Mouse (Mus musculus) kidney, embryonic 14.5 days (tissue): ENCODE data around the gene Mast1. TPM values are rescaled to one million over a fixed set of nuclear protein-coding genes. Genes with fewer than 3 reads are reported as not detected.

Experiments
- ATAC-seq: fragments of 200-750 bp; cut with Nextera tagmentation; 2 replicates; pipeline ENCODE4 v1.8.0; 2017; ENCODE audit warnings: moderate number of reproducible peaks, mild to moderate bottlenecking, moderate TSS enrichment, moderate library complexity; ENCODE audit not compliant: low FRiP score, low TSS enrichment
- H3K27ac ChIP-seq: fragments of 300-500 bp; sonication (generic); 2 replicates; pipeline ENCODE4 v1.5.1; 2014; ENCODE audit warnings: low read depth, mild to moderate bottlenecking, low read length, moderate library complexity, mixed read lengths
- H3K27me3 ChIP-seq: fragments of 300-500 bp; sonication (generic); 2 replicates; pipeline ENCODE4 v1.6.1; 2014; ENCODE audit warnings: mild to moderate bottlenecking, low read length; ENCODE audit not compliant: control insufficient read depth, insufficient read depth
- H3K36me3 ChIP-seq: fragments of 300-500 bp; sonication (generic); 2 replicates; pipeline ENCODE4 v1.6.1; 2014; ENCODE audit warnings: low read length, mixed read lengths; ENCODE audit not compliant: control insufficient read depth, insufficient read depth
- H3K4me1 ChIP-seq: fragments of 300-500 bp; sonication (generic); 2 replicates; pipeline ENCODE4 v1.6.1; 2014; ENCODE audit warnings: low read length, mixed read lengths; ENCODE audit not compliant: control insufficient read depth, insufficient read depth
- H3K4me2 ChIP-seq: fragments of 300-500 bp; sonication (generic); replicated peaks from 2 replicates; pipeline ENCODE4 v1.6.1; 2014; ENCODE audit warnings: low read depth, mild to moderate bottlenecking, low read length
- H3K4me3 ChIP-seq: fragments of 300-500 bp; sonication (generic); 2 replicates; pipeline ENCODE4 v1.5.1; 2014; ENCODE audit warnings: mild to moderate bottlenecking, low read length
- H3K9ac ChIP-seq: fragments of 300-500 bp; sonication (generic); 2 replicates; pipeline ENCODE4 v1.6.1; 2014; ENCODE audit warnings: low read depth, mild to moderate bottlenecking, low read length, moderate library complexity
- H3K9me3 ChIP-seq: fragments of 300-500 bp; sonication (generic); 2 replicates; pipeline ENCODE4 v1.6.1; 2016; ENCODE audit warnings: low read length; ENCODE audit not compliant: control insufficient read depth
- WGBS: fragments of 180-500 bp; shearing (Covaris S2); extraction: QIAGEN DNeasy Blood & Tissue Kit; methylation state at CpG from one replicate; pipeline ENCODE4 v1.1.7; 2014; 5-methylcytosine and 5-hydroxymethylcytosine counted together
- polyA plus RNA-seq: library from polyadenylated mRNA; unstranded; fragments of >200 nt; fragmentation: Nextera tagmentation; extraction: Ambion mirVana; gene quantifications from 2 replicates; pipeline ENCODE4 v1.2.1, GENCODE M21; 2014

The Mast1 gene
- polyA plus RNA-seq, 1 experiment from 2014 or later: 0.35 TPM

DNA sequence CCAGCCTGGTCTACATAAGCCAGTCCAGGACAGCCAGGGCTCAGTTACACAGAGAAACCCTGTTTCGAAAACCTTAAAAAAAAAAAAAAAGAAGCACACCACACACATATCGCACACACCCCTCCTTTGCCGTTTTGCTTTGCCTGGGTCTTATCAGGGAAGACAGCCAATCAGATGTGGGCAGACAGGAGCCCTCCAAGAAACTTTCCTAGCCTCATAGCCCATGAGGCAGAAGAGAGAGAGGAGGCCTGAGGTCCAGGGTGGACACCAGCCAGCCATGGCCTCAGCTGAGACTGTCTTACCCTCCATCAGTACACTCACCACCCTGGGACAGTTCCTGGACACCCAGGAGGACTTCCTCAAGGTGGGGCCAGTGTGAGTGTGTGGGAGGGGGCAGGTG is 35.4 kb downstream of the Mast1 start, which contains the start of gene Klf1:
Klf1 (plus strand) TSS at position 177 of the 400 bp plus-strand sequence.
- Histone ChIP-seq H3K27ac (no peak within 1 kb of the TSS), H3K4me3 (peak within 1 kb of the TSS; percentile 61), H3K9me3 (no peaks in the 10 kb centered on the region), H3K4me2 (peak within 1 kb of the TSS; percentile 97), H3K27me3 (peaks cover 4% of the 10 kb centered on the region; the same call in 1 of the 2 replicates), H3K9ac (peak within 1 kb of the TSS; percentile 73), H3K36me3 (no peaks in the 10 kb centered on the region), H3K4me1 (no peaks in the 10 kb centered on the region)
- ATAC-seq: no peak
- WGBS: 76% methylated on average over 3 of the region's 3 CpGs

DNA sequence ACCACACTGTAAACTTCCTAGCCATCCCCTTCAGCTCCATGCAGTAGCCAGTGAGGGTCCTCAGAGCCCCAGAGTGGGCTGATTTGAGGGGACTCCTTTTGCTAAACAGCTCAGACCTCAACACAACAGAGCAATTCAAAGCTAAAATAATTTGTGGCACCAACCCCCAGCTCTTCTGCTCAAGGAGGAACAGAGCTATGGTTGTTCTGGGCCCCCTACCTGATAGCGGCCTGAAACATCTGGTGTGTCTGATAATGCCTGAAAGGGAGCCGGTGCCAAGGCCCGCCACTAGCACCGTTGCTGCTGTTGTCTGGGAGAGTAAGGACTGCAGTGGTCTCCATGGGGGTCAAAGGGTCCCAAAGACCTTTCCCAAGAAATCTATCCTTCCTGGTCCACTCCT is 36.1 kb downstream of the Mast1 start:
- ATAC-seq: no peak
- WGBS: 74% methylated on average over 4 of the region's 4 CpGs
- no peak overlapping the region for H3K4me2 ChIP-seq

DNA sequence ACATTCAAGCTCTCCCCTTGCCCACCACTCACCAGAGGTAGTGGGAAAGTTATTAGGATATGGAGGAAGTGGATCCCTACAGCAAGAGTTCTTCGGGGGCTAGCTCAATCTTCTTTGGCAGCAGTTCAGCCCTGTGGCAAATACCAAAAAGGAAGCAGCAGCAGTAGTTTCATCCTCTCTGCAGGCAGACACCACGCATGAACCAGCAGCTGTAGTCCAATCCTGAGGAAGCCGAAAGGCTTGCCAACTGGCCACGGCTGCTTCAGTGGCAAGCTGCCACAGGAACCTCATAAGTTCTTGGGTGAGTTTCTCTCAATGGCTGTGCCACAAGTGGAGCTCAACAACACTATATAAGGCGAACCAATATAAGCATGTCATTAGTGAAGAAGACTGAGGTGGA is 41.2 kb downstream of the Mast1 start:
- Histone ChIP-seq H3K4me3 (no peak overlapping the region), H3K9me3 (no peaks in the 10 kb centered on the region), H3K4me2 (no peak overlapping the region), H3K9ac (no peak overlapping the region), H3K27me3 (no peaks in the 10 kb centered on the region), H3K27ac (no peak overlapping the region), H3K4me1 (peaks cover 13% of the 10 kb centered on the region), H3K36me3 (peaks cover 4% of the 10 kb centered on the region)
- 86% methylated on average over 5 of the region's 5 CpGs for WGBS
- ATAC-seq: no peak

More for the DNA sequence above, 36.1 kb downstream of the Mast1 start:
- Histone ChIP-seq H3K4me3 (no peak overlapping the region), H3K9ac (no peak overlapping the region), H3K27ac (no peak overlapping the region), H3K36me3 (no peaks in the 10 kb centered on the region), H3K27me3 (peaks cover 4% of the 10 kb centered on the region; the same call in 1 of the 2 replicates), H3K4me1 (no peaks in the 10 kb centered on the region), H3K9me3 (no peaks in the 10 kb centered on the region)

DNA sequence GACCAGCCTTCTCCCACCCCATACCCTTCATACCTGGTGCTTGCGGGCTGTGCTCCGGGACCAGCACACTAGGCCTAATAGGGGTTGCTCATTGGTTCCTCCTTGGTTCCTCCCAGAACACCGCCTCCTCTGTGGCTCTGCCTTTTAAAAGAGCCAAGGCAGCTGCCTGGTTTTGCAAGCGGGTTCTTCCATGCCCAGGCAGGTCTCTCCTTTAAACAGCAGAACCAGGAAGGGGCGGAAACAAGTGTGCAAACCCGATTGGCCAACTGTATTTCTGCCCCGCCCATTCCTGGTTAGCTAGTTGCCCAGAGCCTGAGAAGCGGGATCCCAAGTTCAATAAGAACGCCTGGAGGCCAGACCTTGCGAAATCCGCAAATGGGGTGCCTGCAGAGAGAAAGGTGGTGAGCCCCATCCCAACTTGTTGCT is 43.4 kb downstream of the Mast1 start, which contains the start of gene Gcdh:
Gcdh (minus strand) TSS at position 213 of the 426 bp plus-strand sequence.
- H3K27ac ChIP-seq: peak within 1 kb of the TSS; percentile 37; the same call in 1 of the 2 replicates
- ATAC-seq: peak; percentile 98
- WGBS: under 1% methylated on average over 11 of the region's 11 CpGs
- H3K4me2 ChIP-seq: peak within 1 kb of the TSS; percentile 85
- H3K4me3 ChIP-seq: peak within 1 kb of the TSS; percentile 77
- peaks cover 13% of the 10 kb centered on the region for H3K4me1 ChIP-seq
- H3K9ac ChIP-seq: peak within 1 kb of the TSS; percentile 75
- peaks cover 6% of the 10 kb centered on the region for H3K36me3 ChIP-seq
- no peaks in the 10 kb centered on the region for H3K9me3 ChIP-seq
- H3K27me3 ChIP-seq: no peaks in the 10 kb centered on the region

DNA sequence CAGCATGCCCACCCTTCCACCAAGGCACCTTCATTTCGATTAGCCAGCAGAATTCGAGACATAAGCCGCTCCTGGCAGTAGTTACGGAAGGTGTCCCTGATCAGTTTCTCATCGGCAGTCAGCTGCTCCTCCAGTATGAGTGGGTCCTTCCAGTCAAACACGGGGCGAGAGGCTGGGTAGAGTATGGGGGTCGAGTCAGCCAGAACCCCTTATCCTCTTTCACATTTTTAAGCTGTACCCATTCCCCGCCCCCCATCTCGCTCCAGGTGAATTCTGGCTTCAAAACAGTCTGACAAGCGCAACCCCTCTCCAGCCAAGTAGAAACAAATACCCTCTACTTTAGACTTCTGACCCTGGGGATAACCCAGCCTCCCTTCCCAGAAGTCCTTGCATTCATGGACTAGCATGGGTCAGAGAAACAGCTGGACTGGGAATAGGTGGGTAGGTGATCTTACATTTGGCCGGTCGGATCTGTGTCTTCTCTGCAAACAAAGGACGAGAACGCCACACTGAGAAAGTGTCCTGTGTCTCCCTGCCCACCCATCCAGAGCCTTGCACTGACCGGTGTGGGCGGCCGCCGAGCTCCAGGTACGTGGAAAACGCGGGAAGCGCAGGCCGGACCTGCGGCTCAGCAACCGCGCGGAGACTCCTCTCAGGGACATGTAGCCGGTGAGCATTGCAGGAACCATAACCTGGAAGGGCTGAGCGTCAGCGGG is 44.0 kb downstream of the Mast1 start:
- peak; percentile 64 for ATAC-seq
- WGBS: 7% methylated on average over 31 of the region's 31 CpGs
- H3K27ac ChIP-seq: peak overlapping the region; percentile 37; the same call in 1 of the 2 replicates

DNA sequence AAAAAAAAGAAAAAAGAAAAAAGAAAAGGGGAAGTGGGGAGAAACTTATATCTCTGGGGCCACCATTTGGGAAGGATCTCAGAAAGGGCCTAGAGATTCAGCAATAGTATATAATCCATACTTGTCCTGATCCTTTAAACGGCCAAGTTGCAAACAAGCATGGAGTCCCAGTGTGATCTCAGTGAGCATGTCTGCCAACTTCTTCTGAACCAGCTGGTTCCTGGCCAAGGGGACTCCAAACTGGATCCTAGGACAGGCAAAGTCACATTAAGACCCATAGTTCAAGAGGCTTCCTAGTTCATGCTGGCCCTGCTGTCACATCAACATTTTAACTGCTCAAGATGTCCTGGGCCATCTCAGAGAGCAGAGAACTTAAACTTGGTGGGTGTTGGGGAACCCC is 48.0 kb downstream of the Mast1 start:
- Histone ChIP-seq H3K9ac (no peak overlapping the region), H3K4me1 (peaks cover 10% of the 10 kb centered on the region), H3K36me3 (peaks cover 30% of the 10 kb centered on the region), H3K27ac (no peak overlapping the region), H3K9me3 (no peaks in the 10 kb centered on the region), H3K27me3 (no peaks in the 10 kb centered on the region), H3K4me2 (no peak overlapping the region), H3K4me3 (no peak overlapping the region)
- no peak for ATAC-seq
- WGBS: 95% methylated on average over 1 of the region's 1 CpGs

More for the DNA sequence above, 44.0 kb downstream of the Mast1 start:
- peak overlapping the region; percentile 85 for H3K4me2 ChIP-seq
- peaks cover 11% of the 10 kb centered on the region for H3K36me3 ChIP-seq
- peaks cover 13% of the 10 kb centered on the region for H3K4me1 ChIP-seq
- H3K9me3 ChIP-seq: no peaks in the 10 kb centered on the region
- no peaks in the 10 kb centered on the region for H3K27me3 ChIP-seq
- H3K4me3 ChIP-seq: peak overlapping the region; percentile 77
- peak overlapping the region; percentile 75 for H3K9ac ChIP-seq

DNA sequence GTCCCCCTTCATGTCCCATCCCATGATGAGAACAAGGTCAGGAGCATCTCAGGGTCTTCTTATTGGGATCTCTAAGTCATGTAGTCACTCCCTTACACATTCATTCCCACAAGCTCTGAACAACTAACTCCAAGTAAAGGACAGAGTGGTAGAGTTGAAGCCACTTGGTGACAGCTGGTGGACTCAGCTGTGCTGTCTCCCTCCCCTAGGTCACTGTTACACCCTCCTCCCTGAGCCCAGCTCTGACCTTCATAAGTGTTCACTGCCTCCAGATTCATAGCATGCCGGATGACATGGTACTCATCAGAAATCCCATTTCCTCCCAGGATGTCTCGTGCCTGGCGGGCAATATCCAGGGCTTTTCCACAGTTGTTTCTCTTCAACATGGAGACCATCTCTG is 48.9 kb downstream of the Mast1 start:
- WGBS: 93% methylated on average over 3 of the region's 3 CpGs
- Histone ChIP-seq H3K4me1 (peaks cover 9% of the 10 kb centered on the region), H3K27me3 (no peaks in the 10 kb centered on the region), H3K36me3 (peaks cover 30% of the 10 kb centered on the region), H3K4me2 (no peak overlapping the region), H3K4me3 (no peak overlapping the region), H3K9ac (no peak overlapping the region), H3K27ac (no peak overlapping the region), H3K9me3 (no peaks in the 10 kb centered on the region)
- no peak for ATAC-seq

DNA sequence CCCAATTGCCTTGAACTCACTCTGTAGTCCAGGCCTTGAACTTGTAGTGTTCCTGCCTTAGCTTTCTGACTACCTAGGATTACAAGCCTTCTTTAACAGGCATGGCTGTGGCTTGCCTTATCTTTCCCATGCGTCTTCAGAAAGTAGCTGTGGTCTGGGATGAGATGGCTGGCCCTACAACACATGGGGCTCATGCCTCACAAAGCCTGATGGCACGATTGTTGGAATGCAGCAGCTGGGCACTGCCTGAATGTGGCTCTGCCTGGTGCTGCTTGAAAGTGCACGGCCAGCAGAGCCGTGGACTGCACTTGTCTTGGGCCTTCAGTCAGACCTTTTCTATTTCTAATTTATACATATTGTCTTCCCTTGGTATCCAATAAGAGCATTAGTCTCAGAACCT is 52.4 kb downstream of the Mast1 start:
- Histone ChIP-seq H3K9me3 (no peaks in the 10 kb centered on the region), H3K27ac (no peak overlapping the region), H3K4me3 (no peak overlapping the region), H3K9ac (no peak overlapping the region), H3K27me3 (no peaks in the 10 kb centered on the region), H3K4me1 (no peaks in the 10 kb centered on the region), H3K4me2 (no peak overlapping the region), H3K36me3 (peaks cover 25% of the 10 kb centered on the region)
- 92% methylated on average over 4 of the region's 4 CpGs for WGBS
- ATAC-seq: no peak

DNA sequence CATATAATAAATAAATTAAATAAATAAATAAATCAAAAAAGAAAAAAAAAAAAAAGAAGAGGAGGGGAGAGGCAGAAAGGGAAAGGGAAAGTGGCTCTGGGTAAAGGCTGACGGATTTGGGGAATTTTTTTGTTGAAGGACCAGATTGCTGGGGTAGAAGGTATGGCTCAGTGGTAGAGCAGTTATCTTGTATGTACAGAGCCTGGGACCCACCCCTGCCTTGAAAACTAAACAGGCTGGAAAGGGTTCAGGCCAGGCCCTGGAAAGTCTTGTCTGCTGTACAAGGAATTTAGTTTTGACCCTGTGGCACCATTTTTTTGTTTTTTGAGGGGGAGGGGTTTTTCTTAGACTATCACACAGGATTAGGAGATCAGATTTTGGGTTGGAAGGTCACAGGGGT is 58.2 kb downstream of the Mast1 start:
- no peak for ATAC-seq
- no peak overlapping the region for H3K27ac ChIP-seq
- 94% methylated on average over 1 of the region's 1 CpGs for WGBS
- peaks cover 5% of the 10 kb centered on the region; the same call in 1 of the 2 replicates for H3K36me3 ChIP-seq
- no peaks in the 10 kb centered on the region for H3K4me1 ChIP-seq
- H3K4me3 ChIP-seq: no peak overlapping the region
- no peak overlapping the region for H3K4me2 ChIP-seq
- no peaks in the 10 kb centered on the region for H3K27me3 ChIP-seq
- no peak overlapping the region for H3K9ac ChIP-seq
- no peaks in the 10 kb centered on the region for H3K9me3 ChIP-seq
